ENCODE assay signal across 22 mouse cellular contexts in the genomic region with DNA sequence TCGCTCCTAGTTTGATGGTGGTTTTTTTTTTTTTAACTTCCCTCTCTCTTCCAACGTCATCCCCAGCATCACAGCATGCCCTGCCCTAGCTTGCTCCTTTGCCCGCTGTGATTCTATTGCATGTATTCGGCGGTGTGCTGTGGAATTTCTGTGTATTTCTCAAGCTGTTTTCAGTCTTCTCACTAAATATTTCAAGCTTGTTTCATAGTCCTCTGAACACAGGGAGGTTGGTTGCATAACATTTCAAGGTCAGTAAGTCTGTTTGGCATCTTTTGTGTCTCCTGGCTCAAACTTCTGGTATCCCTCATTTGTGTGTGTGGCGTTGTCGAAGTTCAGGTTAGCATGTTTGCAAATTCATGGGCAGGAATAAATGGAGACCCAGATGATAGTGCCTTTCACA. TPM values are rescaled to one million over a fixed set of nuclear protein-coding genes. Genes with fewer than 3 reads are reported as not detected.
A peak's percentile ranks its signal among the peaks of the same experiment; 100 is the strongest.
DNase-seq lines count a peak whose midpoint lies in the region; ATAC-seq and TF ChIP-seq lines count a peak whose summit lies in the region.
"Had no signal": no experiment of that assay in that cellular context is flagged by ENCODE, and none has a peak within 500 bp of the region (broad histone marks: within the 10 kb centered on the region; RNA-seq: fewer than 3 reads in every experiment).

No protein-coding gene starts in this region.

- 86% methylated on average over 7 of the region's 7 CpGs for whole genome bisulfite sequencing in kidney, embryonic 14.5 days
- 93% methylated on average over 7 of the region's 7 CpGs for WGBS in midbrain, embryonic 10.5 days
- 82% methylated on average over 7 of the region's 7 CpGs for WGBS in midbrain, postnatal 0 days
- 84% methylated on average over 7 of the region's 7 CpGs for WGBS in forebrain, postnatal 0 days

- H3K36me3 ChIP-seq in kidney, embryonic 14.5 days (ENCODE audit: control insufficient read depth, insufficient read depth, low read length), result no peaks in the 10 kb centered on the region
- H3K36me3 ChIP-seq in midbrain, embryonic 10.5 days, result peaks cover 5% of the 10 kb centered on the region; the same call in 1 of the 2 replicates
- peaks cover 42% of the 10 kb centered on the region for H3K36me3 ChIP-seq in midbrain, postnatal 0 days (ENCODE audit: insufficient read depth, low read length)
- peaks cover 47% of the 10 kb centered on the region for H3K36me3 ChIP-seq in forebrain, postnatal 0 days (ENCODE audit: insufficient read depth)
- H3K36me3 ChIP-seq: embryonic facial prominence, embryonic 10.5 days; G1E; heart, embryonic 15.5 days; hindbrain, embryonic 10.5 days had no signal

- H3K27ac ChIP-seq in kidney, embryonic 14.5 days (ENCODE audit: low read depth, low read length), result no peak overlapping the region
- H3K27ac ChIP-seq in midbrain, embryonic 10.5 days (replicated peaks), result no peak overlapping the region
- no peak overlapping the region for H3K27ac ChIP-seq in midbrain, postnatal 0 days (ENCODE audit: low read depth, low read length)
- no peak overlapping the region for H3K27ac ChIP-seq in forebrain, postnatal 0 days (ENCODE audit: low read depth, low read length)
- H3K27ac ChIP-seq: embryonic facial prominence, embryonic 10.5 days; forebrain, embryonic 13.5 days; gastrocnemius, adult 2 months; heart, embryonic 15.5 days; hindbrain, embryonic 10.5 days; hindbrain, embryonic 14.5 days had no signal

- no peaks in the 10 kb centered on the region for H3K4me1 ChIP-seq in kidney, embryonic 14.5 days (ENCODE audit: control insufficient read depth, insufficient read depth, low read length)
- H3K4me1 ChIP-seq in midbrain, embryonic 10.5 days, result no peaks in the 10 kb centered on the region
- no peaks in the 10 kb centered on the region for H3K4me1 ChIP-seq in midbrain, postnatal 0 days (ENCODE audit: insufficient read depth, low read length)
- peaks cover 3% of the 10 kb centered on the region; the same call in 1 of the 2 replicates for H3K4me1 ChIP-seq in forebrain, postnatal 0 days (ENCODE audit: insufficient read depth)
- H3K4me1 ChIP-seq: hindbrain, embryonic 10.5 days had no signal

- no peaks in the 10 kb centered on the region for H3K27me3 ChIP-seq in kidney, embryonic 14.5 days (ENCODE audit: control insufficient read depth, insufficient read depth, low read length)
- no peaks in the 10 kb centered on the region; the same call in 1 of the 2 replicates for H3K27me3 ChIP-seq in midbrain, embryonic 10.5 days (ENCODE audit: low read depth, poor library complexity, severe bottlenecking)
- no peaks in the 10 kb centered on the region for H3K27me3 ChIP-seq in midbrain, postnatal 0 days (ENCODE audit: insufficient read depth, low read length)
- H3K27me3 ChIP-seq in forebrain, postnatal 0 days (ENCODE audit: insufficient read depth, low read length), result no peaks in the 10 kb centered on the region
- H3K27me3 ChIP-seq: forebrain, embryonic 13.5 days; heart, embryonic 15.5 days had no signal

- no peak overlapping the region for H3K9ac ChIP-seq in kidney, embryonic 14.5 days (ENCODE audit: low read depth, low read length)
- no peak overlapping the region for H3K9ac ChIP-seq in midbrain, postnatal 0 days (replicated peaks; ENCODE audit: low read length, poor library complexity, severe bottlenecking)
- no peak overlapping the region for H3K9ac ChIP-seq in forebrain, postnatal 0 days
- H3K9ac ChIP-seq: forebrain, embryonic 13.5 days; heart, embryonic 15.5 days; hindbrain, embryonic 14.5 days had no signal

- H3K4me3 ChIP-seq in kidney, embryonic 14.5 days (ENCODE audit: low read length), result no peak overlapping the region
- no peak overlapping the region for H3K4me3 ChIP-seq in midbrain, embryonic 10.5 days
- H3K4me3 ChIP-seq in midbrain, postnatal 0 days (ENCODE audit: low read depth, low read length), result no peak overlapping the region
- H3K4me3 ChIP-seq in forebrain, postnatal 0 days (ENCODE audit: low read depth, low read length), result no peak overlapping the region
- H3K4me3 ChIP-seq: embryonic facial prominence, embryonic 10.5 days; forebrain, embryonic 13.5 days; gastrocnemius, adult 2 months; heart, embryonic 15.5 days; hindbrain, embryonic 10.5 days had no signal

- no peak for ATAC-seq in kidney, embryonic 14.5 days (ENCODE audit: low FRiP score, low TSS enrichment)
- ATAC-seq in midbrain, postnatal 0 days (ENCODE audit: low FRiP score), result no peak
- ATAC-seq in forebrain, postnatal 0 days, result no peak
- ATAC-seq: CD4-positive, CD25-positive, alpha-beta regulatory T cell, adult 4 months; forebrain, embryonic 13.5 days had no signal

- no peaks in the 10 kb centered on the region for H3K9me3 ChIP-seq in kidney, embryonic 14.5 days (ENCODE audit: control insufficient read depth, low read length)
- H3K9me3 ChIP-seq in midbrain, embryonic 10.5 days (replicated peaks), result no peaks in the 10 kb centered on the region
- H3K9me3 ChIP-seq in midbrain, postnatal 0 days (ENCODE audit: low read length), result no peaks in the 10 kb centered on the region
- H3K9me3 ChIP-seq in forebrain, postnatal 0 days (ENCODE audit: low read length), result no peaks in the 10 kb centered on the region
- H3K9me3 ChIP-seq: embryonic facial prominence, embryonic 10.5 days; forebrain, embryonic 13.5 days; G1E; heart, embryonic 15.5 days; hindbrain, embryonic 10.5 days had no signal

- no peak for TF ChIP-seq CTCF in midbrain, postnatal 0 days (IDR thresholded peaks at IDR 0.05)
- no peak for TF ChIP-seq CTCF in forebrain, postnatal 0 days (IDR thresholded peaks at IDR 0.05; ENCODE audit: low read depth)

- no peak overlapping the region for H3K4me2 ChIP-seq in kidney, embryonic 14.5 days (replicated peaks; ENCODE audit: low read depth, low read length)
- H3K4me2 ChIP-seq in midbrain, postnatal 0 days (ENCODE audit: low read depth, low read length, poor library complexity, severe bottlenecking), result no peak overlapping the region
- H3K4me2 ChIP-seq in forebrain, postnatal 0 days (ENCODE audit: low read depth), result no peak overlapping the region
- H3K4me2 ChIP-seq: forebrain, embryonic 13.5 days; heart, embryonic 15.5 days; hindbrain, embryonic 14.5 days had no signal

- DNase-seq in adrenal gland, postnatal 14 days, result peak; percentile 18
- DNase-seq in adrenal gland, postnatal 10 days, result no peak
- peak; percentile 30 for DNase-seq in kidney, adult 18-20 months
- DNase-seq in midbrain, embryonic 10.5 days (ENCODE audit: low spot score), result peak; percentile 2
- no peak for DNase-seq in midbrain, postnatal 0 days (ENCODE audit: low spot score)
- no peak for DNase-seq in forebrain, postnatal 0 days
- DNase-seq: adrenal gland, postnatal 25 days; B cell, adult 2 months; cerebellum, adult 2 months; cerebellum, postnatal 10 days; gastrocnemius, adult 2 months; gastrocnemius, postnatal 25 days; heart, postnatal 14 days had no signal

RNA-seq across cellular contexts. Expression of a gene that starts 8.3 kb away (rescaled TPM):
- 15.1 and 19.1 TPM in 2 replicates for total RNA-seq in adrenal gland, postnatal 14 days (2021)
- total RNA-seq in adrenal gland, postnatal 10 days (2021), result 10 to 100 TPM; 11.4 to 14.4 TPM
- polyA plus RNA-seq in kidney, embryonic 14.5 days (2014; fragmentation: Nextera tagmentation; extraction: Ambion mirVana), result 3.8 and 4.2 TPM in 2 replicates
- 14.9 and 28.9 TPM in 2 replicates for polyA plus RNA-seq in midbrain, embryonic 10.5 days (2016; fragmentation: Nextera tagmentation; extraction: Ambion mirVana)
- 163 and 213 TPM in 2 replicates for total RNA-seq in midbrain, postnatal 0 days (2014; rRNA removed)
- 92.8 and 93.2 TPM in 2 replicates for polyA plus RNA-seq in midbrain, postnatal 0 days (2015; fragmentation: Nextera tagmentation; extraction: Ambion mirVana)
- total RNA-seq in forebrain, postnatal 0 days (2014; rRNA removed), result 241 and 274 TPM in 2 replicates
- 92.8 and 107 TPM in 2 replicates for polyA plus RNA-seq in forebrain, postnatal 0 days (2015; fragmentation: Nextera tagmentation; extraction: Ambion mirVana)
- total RNA-seq: granulocyte monocyte progenitor cell, adult 5-6 weeks had no signal

Comparison
In these comparisons a context has a peak if more than half of its experiments do, and no peak if none do; other contexts are left out.
1. DNase-seq: peak in adrenal gland, postnatal 14 days (single experiment), kidney, adult 18-20 months (single experiment) and midbrain, embryonic 10.5 days (single experiment); none in adrenal gland, postnatal 10 days (single experiment), midbrain, postnatal 0 days (single experiment) and forebrain, postnatal 0 days (single experiment).